Mouse (Mus musculus): ENCODE data around the gene Kif7. TPM values are rescaled to one million over a fixed set of nuclear protein-coding genes. Genes with fewer than 3 reads are reported as not detected.

Kif7 gene
- polyA plus RNA-seq (2014; fragmentation: Illumina TruSeq; extraction: RNeasy Lipid Tissue Mini Kit (QIAGEN cat#74804); ENCODE audit: low read depth, low replicate concordance), result 0.47 TPM

DNA sequence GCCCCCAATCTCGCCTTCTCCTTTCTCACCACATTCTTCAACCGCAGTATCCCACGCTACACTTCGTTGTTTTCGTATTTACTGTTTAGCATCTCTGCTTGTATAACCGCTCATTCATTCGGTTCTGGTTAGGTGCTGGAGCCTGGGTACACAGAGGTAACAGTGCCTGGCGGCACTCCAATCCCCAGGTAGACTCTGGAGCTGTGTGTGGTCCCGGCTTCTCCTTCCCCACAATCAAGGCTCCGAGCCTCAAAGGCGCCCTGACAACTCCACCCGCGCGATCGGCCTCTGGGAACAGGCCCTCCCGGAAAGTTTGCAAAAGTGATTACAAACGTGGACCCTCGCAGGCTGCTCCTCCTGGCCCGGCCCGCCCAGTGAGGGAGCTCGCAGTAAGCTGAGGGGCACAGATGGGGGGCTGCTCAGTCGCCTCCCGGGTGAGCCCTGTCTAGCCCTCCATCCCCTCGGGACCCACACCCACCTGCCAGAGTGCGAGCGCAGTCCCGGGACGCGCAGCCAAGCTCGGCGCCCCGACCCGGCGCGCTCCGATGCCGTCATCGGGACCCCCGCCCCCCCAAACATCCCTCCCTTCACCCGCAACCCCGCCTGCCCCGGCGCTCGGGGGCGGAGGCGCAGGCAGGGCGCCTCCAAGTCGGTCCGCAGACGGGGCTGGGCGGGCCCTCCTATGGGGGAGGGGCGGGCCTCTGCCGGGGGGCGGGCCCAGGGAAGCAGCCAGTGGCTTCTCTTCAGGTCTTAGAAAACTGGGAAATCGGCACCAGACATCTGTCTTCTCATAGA lies at the start of gene Kif7:
Gene Kif7 (minus strand): TSS at position 534 of the 795 bp plus-strand sequence.

DNA sequence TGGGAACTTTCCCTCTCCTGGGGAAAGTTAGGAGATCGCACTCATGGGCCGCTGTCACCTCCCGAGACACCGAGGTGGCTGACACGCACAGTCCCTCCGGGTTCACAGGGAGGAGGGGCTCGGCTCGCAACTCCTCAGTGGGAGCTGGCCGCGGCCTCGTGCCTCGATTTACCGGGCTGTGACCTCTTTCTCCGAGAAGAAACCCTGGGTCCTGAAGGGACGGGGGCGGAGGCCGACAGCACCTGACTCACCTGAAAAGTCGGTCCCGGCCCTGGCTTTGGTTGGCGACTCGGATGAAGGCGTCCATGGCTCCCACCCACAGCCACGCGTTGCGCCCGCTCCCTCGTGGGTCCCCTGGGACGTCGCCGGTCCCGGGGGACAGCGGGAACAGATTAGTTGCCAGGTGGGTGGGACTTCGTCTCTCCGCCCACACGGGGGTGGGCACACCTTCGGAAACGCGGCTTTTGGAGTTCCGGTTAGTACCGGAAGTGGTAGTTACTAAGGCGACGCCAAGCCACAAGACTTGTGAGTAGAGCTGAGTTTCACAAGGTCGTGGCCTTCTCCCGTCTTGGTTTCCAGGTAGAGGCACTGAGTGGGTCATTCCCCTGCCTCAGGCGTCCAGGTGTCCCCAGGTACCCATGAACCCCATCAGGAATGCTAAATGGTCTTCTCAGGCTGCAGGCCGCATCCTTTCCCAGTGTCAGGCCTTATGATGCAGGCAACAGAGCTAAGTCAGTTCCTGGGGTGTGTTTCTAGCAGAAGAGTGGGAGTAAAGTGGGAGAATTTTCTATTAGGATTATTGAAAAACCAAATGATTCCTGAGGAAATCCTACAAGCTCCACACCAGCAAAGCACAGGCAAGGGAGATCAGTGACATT lies 27.4 kb upstream of the Kif7 start, which contains the start of the genes Pex11a and Wdr93:
Gene Pex11a (minus strand): TSS at position 473 of the 878 bp plus-strand sequence.
Gene Wdr93 (plus strand): TSS at position 505 of the 878 bp plus-strand sequence.

DNA sequence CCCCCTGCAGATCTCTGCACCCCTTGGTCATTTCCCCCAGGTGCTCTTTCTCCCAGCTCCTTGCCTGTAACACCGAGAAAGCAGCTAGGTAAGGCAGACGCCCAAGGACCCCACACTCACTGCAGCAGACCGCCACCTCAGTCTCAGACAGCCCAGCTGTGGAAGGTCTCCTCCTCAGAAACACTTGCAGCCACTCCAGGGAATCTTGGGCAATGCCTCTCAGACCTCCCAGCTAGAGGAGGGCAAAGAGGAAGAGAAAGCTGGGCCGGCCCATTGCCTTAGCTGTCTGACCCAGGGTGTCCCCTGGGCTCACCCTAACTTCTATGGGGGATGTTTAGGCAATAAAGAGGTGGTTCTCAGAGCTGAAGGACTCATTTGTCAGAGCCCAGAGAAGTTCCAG lies 17.1 kb upstream of the Kif7 start, which contains the start of gene Plin1:
Gene Plin1 (minus strand): TSS at position 282 of the 400 bp plus-strand sequence.

DNA sequence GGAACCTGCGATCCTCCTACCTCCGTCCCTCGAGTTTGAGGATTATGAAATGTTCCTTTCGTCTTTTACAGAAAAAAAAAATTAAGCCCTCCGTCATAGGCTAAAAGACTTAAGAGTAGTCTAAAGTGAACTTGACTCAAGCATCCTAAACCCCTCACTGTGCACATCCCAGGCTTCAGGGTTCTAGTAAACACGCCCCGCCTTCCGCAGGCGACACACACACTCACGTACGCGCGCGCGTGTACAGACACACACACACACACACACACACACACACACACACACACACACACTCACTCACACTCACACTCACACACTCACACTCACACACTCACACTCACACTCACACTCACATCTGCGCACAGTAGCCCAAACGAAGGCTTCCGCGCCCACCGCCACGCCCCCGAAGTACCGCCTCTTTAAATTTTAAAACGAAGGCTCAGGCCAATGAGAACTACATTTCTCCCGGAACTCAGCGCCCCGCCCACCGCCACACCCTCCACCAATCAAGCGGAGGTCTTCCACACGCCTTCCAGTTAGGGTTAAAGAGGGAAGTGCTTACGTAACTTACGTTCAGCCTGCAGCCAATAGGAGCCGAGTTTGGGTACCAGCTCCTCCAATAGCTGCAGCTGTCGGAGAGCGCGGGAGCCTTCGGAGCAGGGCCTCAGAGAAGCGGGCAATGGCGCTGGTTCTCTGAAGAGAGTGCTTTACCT lies 55.8 kb downstream of the Kif7 start, which contains the start of gene Ticrr:
Gene Ticrr (plus strand): TSS at position 619 of the 713 bp plus-strand sequence.

Other genes with a start within 250 kb of the Kif7 start
- gene Polg, start 249.4 kb downstream of the Kif7 start, polyA plus RNA-seq (2014; fragmentation: Illumina TruSeq; extraction: RNeasy Lipid Tissue Mini Kit (QIAGEN cat#74804); ENCODE audit: low read depth, low replicate concordance), result 55.3 TPM
- gene Rhcg, start 98.1 kb downstream of the Kif7 start, polyA plus RNA-seq (2014; fragmentation: Illumina TruSeq; extraction: RNeasy Lipid Tissue Mini Kit (QIAGEN cat#74804); ENCODE audit: low read depth, low replicate concordance), result 1.9 TPM
- gene Ticrr, start 55.5 kb downstream of the Kif7 start, polyA plus RNA-seq (2014; fragmentation: Illumina TruSeq; extraction: RNeasy Lipid Tissue Mini Kit (QIAGEN cat#74804); ENCODE audit: low read depth, low replicate concordance), result 0.58 TPM
- gene Plin1, start 17.2 kb upstream of the Kif7 start, polyA plus RNA-seq (2014; fragmentation: Illumina TruSeq; extraction: RNeasy Lipid Tissue Mini Kit (QIAGEN cat#74804); ENCODE audit: low read depth, low replicate concordance), result 139 TPM
- 61.6 TPM for gene Pex11a, start 27.4 kb upstream of the Kif7 start, polyA plus RNA-seq (2014; fragmentation: Illumina TruSeq; extraction: RNeasy Lipid Tissue Mini Kit (QIAGEN cat#74804); ENCODE audit: low read depth, low replicate concordance)
- gene Wdr93, start 27.4 kb upstream of the Kif7 start, polyA plus RNA-seq (2014; fragmentation: Illumina TruSeq; extraction: RNeasy Lipid Tissue Mini Kit (QIAGEN cat#74804); ENCODE audit: low read depth, low replicate concordance), result 1.7 TPM
- not detected for gene Mesp1, start 78.1 kb upstream of the Kif7 start, polyA plus RNA-seq (2014; fragmentation: Illumina TruSeq; extraction: RNeasy Lipid Tissue Mini Kit (QIAGEN cat#74804); ENCODE audit: low read depth, low replicate concordance)
- gene Mesp2, start 95.0 kb upstream of the Kif7 start, polyA plus RNA-seq (2014; fragmentation: Illumina TruSeq; extraction: RNeasy Lipid Tissue Mini Kit (QIAGEN cat#74804); ENCODE audit: low read depth, low replicate concordance), result not detected
- gene Anpep, start 145.3 kb upstream of the Kif7 start, polyA plus RNA-seq (2014; fragmentation: Illumina TruSeq; extraction: RNeasy Lipid Tissue Mini Kit (QIAGEN cat#74804); ENCODE audit: low read depth, low replicate concordance), result 3.0 TPM
- gene Ap3s2, start 204.9 kb upstream of the Kif7 start, polyA plus RNA-seq (2014; fragmentation: Illumina TruSeq; extraction: RNeasy Lipid Tissue Mini Kit (QIAGEN cat#74804); ENCODE audit: low read depth, low replicate concordance), result 36.9 TPM
- gene Arpin, start 219.6 kb upstream of the Kif7 start, polyA plus RNA-seq (2014; fragmentation: Illumina TruSeq; extraction: RNeasy Lipid Tissue Mini Kit (QIAGEN cat#74804); ENCODE audit: low read depth, low replicate concordance), result 10.3 TPM

Data from adrenal gland, adult 10 weeks (tissue).